Mouse (Mus musculus) MEL-GATA-1-ER (cell line): ENCODE measurements around the gene Zfp352.
"Not testable (repeated sequence)": the region's sequence is repeated elsewhere in the genome, so short reads cannot be mapped to it uniquely, and the experiment has no call there.

Source experiments
- DNase-seq: peaks from one replicate; pipeline ENCODE4 v3.0.0-alpha.2; 2012; ENCODE audit warnings: low read depth; ENCODE audit errors: extremely low read depth

Gene Zfp352

GRCm38 (mm10) chr4:90218520-90218919 is at the start of gene Zfp352:
TSS of gene Zfp352 (plus strand) at chr4:90218820.
- no peak for DNase-seq

- no peak for DNase-seq
Observed at GRCm38 (mm10) chr4:90170890-90171483, 47.6 kb upstream of the Zfp352 start.

- DNase-seq = no peak
Observed at GRCm38 (mm10) chr4:90174036-90174435, 44.6 kb upstream of the Zfp352 start.

GRCm38 (mm10) chr4:90203421-90203820 is 15.2 kb upstream of the Zfp352 start:
- no peak for DNase-seq

- no peak for DNase-seq
Observed at GRCm38 (mm10) chr4:90211475-90211874, 7.1 kb upstream of the Zfp352 start.

- no peak for DNase-seq
Observed at GRCm38 (mm10) chr4:90212076-90212475, 6.5 kb upstream of the Zfp352 start.

GRCm38 (mm10) chr4:90235646-90236045 is 17.0 kb downstream of the Zfp352 start:
- not testable (repeated sequence) for DNase-seq

GRCm38 (mm10) chr4:90269781-90270180 is 51.2 kb downstream of the Zfp352 start:
- DNase-seq = no peak
